Mouse (Mus musculus) stomach, embryonic 16.5 days (tissue): ENCODE measurements around the gene Olfr1497. TPM values are rescaled to one million over a fixed set of nuclear protein-coding genes. Genes with fewer than 3 reads are reported as not detected.

ENCODE experiments used
- ATAC-seq: fragments of 200-750 bp; cut with Nextera tagmentation; 2 replicates; pipeline ENCODE4 v1.8.0; 2017; ENCODE audit warnings: moderate number of reproducible peaks, moderate TSS enrichment; ENCODE audit not compliant: insufficient read depth, low FRiP score
- H3K27ac ChIP-seq: fragments of 300-500 bp; sonication (generic); 2 replicates; pipeline ENCODE4 v1.5.1; 2014; ENCODE audit warnings: low read length
- H3K27me3 ChIP-seq: fragments of 300-500 bp; sonication (generic); 2 replicates; pipeline ENCODE4 v1.6.1; 2014; ENCODE audit warnings: low read length, control low read depth, mixed read lengths; ENCODE audit not compliant: control insufficient read depth, insufficient read depth
- H3K36me3 ChIP-seq: fragments of 300-500 bp; sonication (generic); 2 replicates; pipeline ENCODE4 v1.6.1; 2014; ENCODE audit warnings: low read length; ENCODE audit not compliant: control insufficient read depth, insufficient read depth
- H3K4me1 ChIP-seq: fragments of 300-500 bp; sonication (generic); 2 replicates; pipeline ENCODE4 v1.6.1; 2014; ENCODE audit warnings: low read length, control low read depth, mixed read lengths; ENCODE audit not compliant: control insufficient read depth, insufficient read depth
- H3K4me2 ChIP-seq: fragments of 300-500 bp; sonication (generic); 2 replicates; pipeline ENCODE4 v1.6.1; 2014; ENCODE audit warnings: low read depth, low read length, mixed read lengths
- H3K4me3 ChIP-seq: fragments of 300-500 bp; sonication (generic); replicated peaks from 2 replicates; pipeline ENCODE4 v1.5.1; 2014; ENCODE audit warnings: mild to moderate bottlenecking, low read length
- H3K9ac ChIP-seq: fragments of 300-500 bp; sonication (generic); 2 replicates; pipeline ENCODE4 v1.6.1; 2014; ENCODE audit warnings: low read length
- H3K9me3 ChIP-seq: fragments of 300-500 bp; sonication (generic); replicated peaks from 2 replicates; pipeline ENCODE4 v1.6.1; 2016; ENCODE audit warnings: low read length, control low read depth; ENCODE audit not compliant: control insufficient read depth
- WGBS: fragments of 180-500 bp; shearing (Covaris S2); extraction: QIAGEN DNeasy Blood & Tissue Kit; methylation state at CpG from one replicate; pipeline ENCODE4 v1.1.7; 2014; 5-methylcytosine and 5-hydroxymethylcytosine counted together
- polyA plus RNA-seq: library from polyadenylated mRNA; unstranded; fragments of >200 nt; fragmentation: Nextera tagmentation; extraction: Ambion mirVana; gene quantifications from 2 replicates; pipeline ENCODE4 v1.2.1, GENCODE M21; 2015

Olfr1497 gene
- polyA plus RNA-seq, 1 experiment from 2014 or later = not detected

GRCm38 (mm10) chr19:13768565-13769276 lies 29.3 kb downstream of the Olfr1497 start:
- H3K4me3 ChIP-seq = no peak overlapping the region
- H3K9ac ChIP-seq = no peak overlapping the region
- ATAC-seq = no peak
- H3K9me3 ChIP-seq = no peaks in the 10 kb centered on the region
- 88% methylated on average over 9 of the region's 9 CpGs for WGBS
- H3K27ac ChIP-seq = no peak overlapping the region
- no peaks in the 10 kb centered on the region for H3K4me1 ChIP-seq
- H3K36me3 ChIP-seq = no peaks in the 10 kb centered on the region
- H3K4me2 ChIP-seq = no peak overlapping the region
- no peaks in the 10 kb centered on the region for H3K27me3 ChIP-seq

GRCm38 (mm10) chr19:13764306-13764705 lies 33.7 kb downstream of the Olfr1497 start, which contains the start of gene Olfr1495:
Olfr1495 (plus strand) TSS chr19:13764606.
- Histone ChIP-seq H3K4me2 (no peak within 1 kb of the TSS), H3K4me1 (no peaks in the 10 kb centered on the region), H3K36me3 (no peaks in the 10 kb centered on the region), H3K9me3 (no peaks in the 10 kb centered on the region), H3K9ac (no peak within 1 kb of the TSS), H3K27me3 (no peaks in the 10 kb centered on the region), H3K4me3 (no peak within 1 kb of the TSS), H3K27ac (no peak within 1 kb of the TSS)
- 78% methylated on average over 3 of the region's 3 CpGs for WGBS
- no peak for ATAC-seq

- no peaks in the 10 kb centered on the region for H3K9me3 ChIP-seq
- 83% methylated on average over 1 of the region's 1 CpGs for WGBS
- H3K9ac ChIP-seq = no peak overlapping the region
These were observed 48.6 kb downstream of the Olfr1497 start for GRCm38 (mm10) chr19:13749366-13749765.

More at GRCm38 (mm10) chr19:13749366-13749765, 48.6 kb downstream of the Olfr1497 start:
- Histone ChIP-seq H3K4me2 (no peak overlapping the region), H3K4me3 (no peak overlapping the region), H3K27me3 (no peaks in the 10 kb centered on the region), H3K36me3 (no peaks in the 10 kb centered on the region), H3K27ac (no peak overlapping the region), H3K4me1 (no peaks in the 10 kb centered on the region)
- ATAC-seq = no peak

Other genes with a start within 250 kb of the Olfr1497 start
- not detected in 2 replicates for gene Olfr1484, start 214.7 kb downstream of the Olfr1497 start, polyA plus RNA-seq
- gene Olfr1487, start 180.8 kb downstream of the Olfr1497 start, polyA plus RNA-seq = not detected in 2 replicates
- gene Olfr1489, start 166.6 kb downstream of the Olfr1497 start, polyA plus RNA-seq = not detected in 2 replicates
- not detected in 2 replicates for gene Olfr1490, start 147.1 kb downstream of the Olfr1497 start, polyA plus RNA-seq
- gene Olfr1491, start 100.9 kb downstream of the Olfr1497 start, polyA plus RNA-seq = not detected in 2 replicates
- not detected in 2 replicates for gene Olfr1493-ps1, start 74.9 kb downstream of the Olfr1497 start, polyA plus RNA-seq
- gene Olfr1494, start 58.5 kb downstream of the Olfr1497 start, polyA plus RNA-seq = not detected in 2 replicates
- gene Olfr1495, start 33.6 kb downstream of the Olfr1497 start, polyA plus RNA-seq = not detected in 2 replicates
- not detected in 2 replicates for gene Olfr1496, start 20.3 kb downstream of the Olfr1497 start, polyA plus RNA-seq
- gene Olfr1499, start 21.2 kb upstream of the Olfr1497 start, polyA plus RNA-seq = not detected in 2 replicates
- gene Olfr1500, start 32.3 kb upstream of the Olfr1497 start, polyA plus RNA-seq = not detected in 2 replicates
- not detected in 2 replicates for gene Olfr1501, start 52.5 kb upstream of the Olfr1497 start, polyA plus RNA-seq
- gene Olfr1502, start 63.6 kb upstream of the Olfr1497 start, polyA plus RNA-seq = not detected in 2 replicates
- gene Olfr1504, start 99.7 kb upstream of the Olfr1497 start, polyA plus RNA-seq = not detected in 2 replicates
- not detected in 2 replicates for gene Olfr1505, start 115.3 kb upstream of the Olfr1497 start, polyA plus RNA-seq